Mouse (Mus musculus) heart, embryonic 16.5 days (tissue): ENCODE data around the gene Cpox. TPM values are rescaled to one million over a fixed set of nuclear protein-coding genes. Genes with fewer than 3 reads are reported as not detected.

Experiments
- ATAC-seq: fragments of 200-750 bp; cut with Nextera tagmentation; replicated peaks from 2 replicates; pipeline ENCODE4 v1.8.0; 2017; ENCODE audit warnings: moderate number of reproducible peaks; ENCODE audit not compliant: insufficient read depth, low FRiP score; ENCODE audit errors: extremely low read depth
- H3K27ac ChIP-seq: fragments of 300-500 bp; sonication (generic); 2 replicates; pipeline ENCODE4 v1.5.1; 2014; ENCODE audit warnings: mild to moderate bottlenecking, low read length, control low read depth, moderate library complexity
- H3K27me3 ChIP-seq: fragments of 300-500 bp; sonication (generic); 2 replicates; pipeline ENCODE4 v1.6.1; 2014; ENCODE audit warnings: low read length, mixed read lengths; ENCODE audit not compliant: control insufficient read depth, insufficient read depth
- H3K36me3 ChIP-seq: fragments of 300-500 bp; sonication (generic); 2 replicates; pipeline ENCODE4 v1.6.1; 2014; ENCODE audit not compliant: control insufficient read depth, insufficient read depth
- H3K4me1 ChIP-seq: fragments of 300-500 bp; sonication (generic); 2 replicates; pipeline ENCODE4 v1.6.1; 2014; ENCODE audit warnings: low read length, mixed read lengths; ENCODE audit not compliant: control insufficient read depth, insufficient read depth
- H3K4me2 ChIP-seq: fragments of 300-500 bp; sonication (generic); 2 replicates; pipeline ENCODE4 v1.6.1; 2014; ENCODE audit warnings: low read depth, mild to moderate bottlenecking, control low read depth, low read length
- H3K4me3 ChIP-seq: fragments of 300-500 bp; sonication (generic); 2 replicates; pipeline ENCODE4 v1.5.1; 2014; ENCODE audit warnings: mild to moderate bottlenecking, control low read depth, low read length
- H3K9ac ChIP-seq: fragments of 300-500 bp; sonication (generic); 2 replicates; pipeline ENCODE4 v1.6.1; 2014; ENCODE audit warnings: low read length, control low read depth
- H3K9me3 ChIP-seq: fragments of 300-500 bp; sonication (generic); replicated peaks from 2 replicates; pipeline ENCODE4 v1.6.1; 2016; ENCODE audit warnings: low read length; ENCODE audit not compliant: control insufficient read depth
- WGBS: fragments of 180-500 bp; shearing (Covaris S2); extraction: QIAGEN DNeasy Blood & Tissue Kit; methylation state at CpG from one replicate; pipeline ENCODE4 v1.1.7; 2014; 5-methylcytosine and 5-hydroxymethylcytosine counted together
- polyA plus RNA-seq: library from polyadenylated mRNA; unstranded; fragments of >200 nt; fragmentation: Nextera tagmentation; extraction: Ambion mirVana; gene quantifications from 2 replicates; pipeline ENCODE4 v1.2.1, GENCODE M21; 2015

Cpox gene
- polyA plus RNA-seq, 1 experiment from 2014 or later, result 37.1 TPM

DNA sequence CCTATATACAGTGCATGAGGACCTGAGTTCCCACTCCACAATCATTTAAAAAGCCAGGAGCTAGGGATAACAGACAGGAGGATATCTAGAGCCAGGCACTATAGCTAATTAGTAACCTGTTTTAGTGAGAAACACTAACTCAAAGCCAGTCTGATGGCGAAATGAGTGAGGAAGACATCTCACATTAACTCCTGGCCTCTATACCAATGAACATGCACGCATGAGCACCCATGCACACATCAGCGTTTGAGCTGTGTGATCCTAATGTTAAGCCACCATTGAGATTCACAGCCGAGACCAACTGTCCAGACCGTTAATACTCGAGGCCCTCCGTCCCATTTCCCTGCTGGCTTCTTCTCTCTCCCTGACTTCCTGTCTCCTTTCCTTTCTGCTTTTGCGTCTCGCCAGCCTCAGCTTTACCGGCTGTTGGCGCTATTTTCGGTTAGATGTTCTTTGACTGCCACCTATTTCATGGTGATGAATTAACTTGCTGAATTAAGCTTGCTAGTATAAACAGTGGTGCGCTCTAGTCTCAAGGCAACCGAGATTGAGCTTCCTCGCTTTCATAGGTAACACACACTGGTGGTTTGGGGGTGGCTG lies 3.8 kb downstream of the Cpox start:
- Histone ChIP-seq H3K4me3 (no peak overlapping the region), H3K4me1 (peaks cover 20% of the 10 kb centered on the region), H3K9me3 (no peaks in the 10 kb centered on the region), H3K9ac (no peak overlapping the region), H3K4me2 (no peak overlapping the region), H3K27me3 (no peaks in the 10 kb centered on the region), H3K27ac (no peak overlapping the region), H3K36me3 (peaks cover 35% of the 10 kb centered on the region)
- no peak for ATAC-seq
- WGBS, result 92% methylated on average over 15 of the region's 15 CpGs

DNA sequence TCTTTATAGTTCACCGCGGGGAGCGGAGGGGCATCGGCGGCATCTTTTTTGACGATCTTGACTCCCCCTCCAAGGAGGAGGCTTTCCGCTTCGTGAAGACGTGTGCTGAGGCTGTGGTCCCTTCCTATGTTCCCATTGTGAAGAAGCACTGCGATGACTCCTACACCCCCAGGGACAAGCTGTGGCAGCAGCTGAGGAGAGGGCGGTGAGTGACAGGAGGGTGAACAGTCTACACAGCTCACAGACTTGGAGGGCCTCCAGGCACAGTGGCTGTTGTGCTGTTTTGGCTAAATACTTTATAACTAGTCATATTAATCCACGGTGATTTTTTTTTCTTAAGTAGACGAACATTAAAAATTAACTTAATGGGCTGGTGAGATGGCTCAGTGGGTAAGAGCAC lies 5.2 kb downstream of the Cpox start:
- peaks cover 35% of the 10 kb centered on the region for H3K36me3 ChIP-seq
- no peak overlapping the region for H3K4me3 ChIP-seq
- WGBS, result 91% methylated on average over 13 of the region's 13 CpGs
- no peak overlapping the region for H3K4me2 ChIP-seq
- peaks cover 12% of the 10 kb centered on the region for H3K4me1 ChIP-seq
- no peak overlapping the region for H3K9ac ChIP-seq
- H3K27me3 ChIP-seq, result no peaks in the 10 kb centered on the region
- no peak for ATAC-seq
- no peaks in the 10 kb centered on the region for H3K9me3 ChIP-seq
- H3K27ac ChIP-seq, result no peak overlapping the region

DNA sequence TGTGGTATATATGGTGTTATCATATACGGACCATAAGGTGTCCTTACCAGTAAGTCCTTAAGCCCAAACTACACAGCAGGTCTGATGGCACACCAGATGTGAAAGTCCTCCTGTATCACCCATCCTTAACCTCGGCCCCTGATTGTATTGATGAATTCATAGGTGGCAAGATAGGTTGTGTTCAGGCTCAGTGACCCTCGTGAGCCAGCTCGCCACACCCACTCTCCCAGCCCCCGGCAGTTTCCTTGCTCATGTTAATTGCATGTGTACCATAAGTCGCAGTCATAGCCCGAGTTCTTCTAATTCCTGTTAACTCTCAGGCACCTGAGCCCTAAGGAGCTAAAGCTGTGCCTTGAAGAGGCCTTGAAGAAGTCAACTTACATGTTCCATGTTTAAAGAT lies 6.1 kb downstream of the Cpox start:
- ATAC-seq, result no peak

DNA sequence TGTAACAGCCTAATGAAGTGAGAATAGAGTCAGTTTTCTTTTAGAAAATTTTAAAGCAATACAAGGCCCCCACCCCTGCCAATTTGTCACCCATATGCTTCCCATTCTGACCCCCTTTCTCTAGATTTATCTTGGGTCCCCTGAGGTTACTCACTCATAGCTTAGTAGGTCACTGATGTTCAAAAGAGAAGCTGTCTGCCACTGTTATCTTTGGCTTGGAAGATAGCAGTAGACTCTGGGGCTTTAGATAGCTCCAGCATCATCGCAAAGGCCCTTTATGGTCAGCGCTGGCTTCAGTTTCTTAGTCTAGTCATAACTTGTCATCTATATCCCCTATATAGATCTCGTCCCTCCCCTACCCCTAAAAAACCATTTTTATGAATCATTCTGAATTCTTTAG lies 6.5 kb downstream of the Cpox start:
- Histone ChIP-seq H3K4me2 (no peak overlapping the region), H3K4me3 (no peak overlapping the region), H3K9me3 (no peaks in the 10 kb centered on the region), H3K27me3 (no peaks in the 10 kb centered on the region), H3K9ac (no peak overlapping the region), H3K27ac (no peak overlapping the region), H3K36me3 (peaks cover 45% of the 10 kb centered on the region), H3K4me1 (peaks cover 4% of the 10 kb centered on the region)
- 42% methylated on average over 3 of the region's 3 CpGs for WGBS
- no peak for ATAC-seq

More for the DNA sequence above, 6.1 kb downstream of the Cpox start:
- peaks cover 9% of the 10 kb centered on the region for H3K4me1 ChIP-seq
- no peak overlapping the region for H3K27ac ChIP-seq
- 74% methylated on average over 7 of the region's 7 CpGs for WGBS
- H3K27me3 ChIP-seq, result no peaks in the 10 kb centered on the region
- no peak overlapping the region for H3K4me2 ChIP-seq
- H3K4me3 ChIP-seq, result no peak overlapping the region
- H3K36me3 ChIP-seq, result peaks cover 40% of the 10 kb centered on the region
- no peaks in the 10 kb centered on the region for H3K9me3 ChIP-seq
- H3K9ac ChIP-seq, result no peak overlapping the region

DNA sequence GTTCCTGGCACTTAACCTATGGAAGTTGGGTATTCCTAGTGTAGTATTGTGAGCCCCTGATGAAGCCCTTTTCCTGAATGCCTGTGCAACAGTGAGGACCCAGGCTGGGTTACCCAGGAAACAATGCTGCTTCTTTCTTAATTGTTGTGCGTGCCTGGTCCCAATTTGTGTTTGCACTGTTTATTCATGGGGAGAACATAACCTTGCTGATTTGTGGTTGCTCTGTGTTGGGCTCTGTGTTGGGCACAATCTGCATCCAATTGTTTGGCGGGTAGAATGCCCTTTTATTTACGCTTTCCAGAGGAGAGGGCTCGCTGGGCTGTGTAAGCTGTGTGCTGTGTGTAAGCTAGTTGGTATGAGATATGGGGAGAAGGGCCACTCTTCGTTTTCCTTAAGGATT lies 7.4 kb downstream of the Cpox start:
- Histone ChIP-seq H3K4me2 (no peak overlapping the region), H3K4me1 (0 out of 2 replicates have a peak, but pooled peaks cover 3% of the 10 kb centered on the region), H3K9ac (no peak overlapping the region), H3K27me3 (no peaks in the 10 kb centered on the region), H3K27ac (no peak overlapping the region), H3K4me3 (no peak overlapping the region), H3K9me3 (no peaks in the 10 kb centered on the region), H3K36me3 (peaks cover 45% of the 10 kb centered on the region)
- 88% methylated on average over 5 of the region's 5 CpGs for WGBS
- ATAC-seq, result no peak

DNA sequence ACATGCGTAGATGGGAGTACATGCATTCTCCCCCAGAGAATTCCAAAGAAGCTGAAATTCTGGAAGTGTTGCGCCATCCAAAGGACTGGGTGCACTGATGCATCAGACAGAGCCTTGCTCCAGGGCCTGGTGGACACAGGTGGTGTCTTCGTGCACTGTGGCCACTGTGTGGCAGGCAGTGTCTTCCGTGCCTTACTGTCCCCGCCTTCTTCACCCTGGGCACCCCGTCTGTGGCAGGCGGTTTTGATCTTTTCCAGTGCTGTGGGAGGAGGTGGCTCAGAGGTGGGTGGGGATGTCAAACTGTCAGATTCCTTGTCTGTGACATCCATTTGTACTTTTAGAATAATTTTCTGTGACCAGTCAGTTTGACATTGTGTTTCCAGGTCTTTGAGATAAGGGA lies 8.6 kb downstream of the Cpox start:
- Histone ChIP-seq H3K27ac (no peak overlapping the region), H3K27me3 (no peaks in the 10 kb centered on the region), H3K9ac (no peak overlapping the region), H3K9me3 (no peaks in the 10 kb centered on the region), H3K4me2 (no peak overlapping the region), H3K36me3 (peaks cover 42% of the 10 kb centered on the region), H3K4me3 (no peak overlapping the region), H3K4me1 (0 out of 2 replicates have a peak, but pooled peaks cover 3% of the 10 kb centered on the region)
- WGBS, result 53% methylated on average over 7 of the region's 7 CpGs
- ATAC-seq, result 0 out of 2 replicates have a peak, but pooled peaks have one; percentile 60

DNA sequence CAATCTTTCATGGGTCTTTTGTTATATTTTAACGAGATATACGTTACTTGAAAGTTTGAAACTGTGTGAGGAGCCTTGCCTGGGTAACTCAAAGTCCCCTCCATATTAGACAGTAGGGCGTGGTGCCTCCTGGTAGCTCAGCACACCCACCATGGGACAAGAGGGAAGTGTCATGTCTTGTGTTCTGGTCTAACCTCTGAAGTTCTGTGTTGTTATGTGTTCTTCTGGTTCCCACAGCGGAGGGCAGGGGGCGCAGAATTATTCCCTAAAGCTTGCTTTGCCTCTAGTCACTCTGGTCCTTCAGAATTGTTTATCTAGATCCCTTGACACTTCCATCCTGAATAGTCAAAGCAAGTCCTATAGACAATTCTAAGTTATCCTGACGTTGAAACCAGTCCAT lies 12.0 kb downstream of the Cpox start:
- no peaks in the 10 kb centered on the region for H3K27me3 ChIP-seq
- peaks cover 4% of the 10 kb centered on the region for H3K4me1 ChIP-seq
- H3K4me3 ChIP-seq, result no peak overlapping the region
- no peak overlapping the region for H3K9ac ChIP-seq
- no peak overlapping the region for H3K4me2 ChIP-seq
- H3K27ac ChIP-seq, result no peak overlapping the region
- ATAC-seq, result no peak
- H3K36me3 ChIP-seq, result peaks cover 21% of the 10 kb centered on the region
- WGBS, result 91% methylated on average over 6 of the region's 6 CpGs
- no peaks in the 10 kb centered on the region for H3K9me3 ChIP-seq

DNA sequence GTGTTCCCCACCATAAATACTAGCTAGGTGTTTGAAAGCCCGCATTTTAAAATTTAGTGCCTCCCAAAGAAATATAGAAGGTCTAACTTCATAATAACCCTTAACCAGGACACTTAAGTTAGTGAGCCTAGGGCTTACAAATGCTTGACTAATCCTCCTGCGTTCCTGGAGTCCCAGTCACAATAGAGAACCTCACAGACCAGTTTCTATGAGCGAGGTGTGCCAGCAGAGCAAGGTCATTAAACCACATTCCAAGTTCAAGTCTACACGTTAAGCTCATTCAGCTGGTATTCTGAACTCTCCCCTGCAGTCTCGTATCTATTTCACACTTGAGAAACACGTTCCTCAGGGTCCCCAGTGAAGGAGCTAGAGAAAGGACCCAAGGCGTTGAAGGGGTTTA lies 12.8 kb downstream of the Cpox start:
- Histone ChIP-seq H3K4me3 (no peak overlapping the region), H3K9me3 (no peaks in the 10 kb centered on the region), H3K4me1 (peaks cover 4% of the 10 kb centered on the region), H3K27me3 (no peaks in the 10 kb centered on the region), H3K36me3 (peaks cover 18% of the 10 kb centered on the region), H3K9ac (no peak overlapping the region), H3K4me2 (no peak overlapping the region), H3K27ac (peak overlapping the region; percentile 42; the same call in 1 of the 2 replicates)
- WGBS, result 67% methylated on average over 7 of the region's 7 CpGs
- no peak for ATAC-seq

DNA sequence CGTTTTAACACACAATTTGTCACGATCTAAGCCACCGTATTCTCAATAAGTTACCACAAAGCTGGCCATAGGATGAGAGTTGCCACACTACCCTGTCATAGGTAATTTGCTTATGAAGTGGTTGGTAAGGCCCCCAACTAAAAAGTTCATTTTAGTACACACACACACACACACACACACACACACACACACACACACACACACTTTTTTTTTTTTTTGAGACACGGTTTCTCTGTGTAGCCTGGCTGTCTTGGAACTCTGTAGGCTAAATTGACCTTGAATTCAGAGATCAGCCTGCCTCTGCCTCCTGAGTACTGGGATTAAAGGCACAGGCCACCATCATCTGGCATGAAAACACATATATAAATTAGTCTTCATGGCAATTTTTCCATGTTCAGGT lies 13.8 kb downstream of the Cpox start:
- ATAC-seq, result no peak
- Histone ChIP-seq H3K4me1 (peaks cover 4% of the 10 kb centered on the region), H3K9ac (no peak overlapping the region), H3K4me2 (no peak overlapping the region), H3K4me3 (no peak overlapping the region), H3K9me3 (no peaks in the 10 kb centered on the region), H3K27me3 (no peaks in the 10 kb centered on the region), H3K27ac (no peak overlapping the region), H3K36me3 (peaks cover 14% of the 10 kb centered on the region; the same call in 1 of the 2 replicates)
- 83% methylated on average over 4 of the region's 4 CpGs for WGBS
